Mouse (Mus musculus): ENCODE measurements around the gene Ocrl.

Gene Ocrl

DNA sequence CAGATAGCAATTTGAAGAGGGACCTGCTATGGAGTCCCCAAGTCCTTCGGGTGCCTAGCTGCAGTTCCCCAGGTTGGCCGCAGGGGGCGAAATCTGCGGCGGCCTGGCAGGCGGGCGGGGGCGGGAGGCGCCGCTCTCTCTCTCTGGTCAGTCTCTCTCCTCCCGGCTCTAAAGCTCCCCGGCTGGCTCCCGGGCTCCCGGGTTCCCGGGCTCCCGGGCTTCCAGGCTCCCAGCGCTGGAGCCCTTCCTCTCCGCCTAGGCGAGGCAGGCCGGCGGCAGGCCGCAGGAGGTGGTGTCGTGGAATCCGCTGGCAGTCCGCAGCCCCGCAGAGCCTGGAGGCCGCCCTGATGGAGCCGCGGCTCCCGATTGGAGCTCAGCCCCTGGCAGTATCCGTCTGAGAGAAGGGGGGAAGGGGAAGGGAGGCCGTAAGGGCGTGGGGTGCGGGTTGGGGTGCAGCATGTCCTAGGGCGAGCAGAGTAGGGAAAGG, at the start of gene Ocrl:
TSS of gene Ocrl (plus strand) at position 82 of the 487 bp plus-strand sequence.
- peak; percentile 70 for DNase-seq

DNA sequence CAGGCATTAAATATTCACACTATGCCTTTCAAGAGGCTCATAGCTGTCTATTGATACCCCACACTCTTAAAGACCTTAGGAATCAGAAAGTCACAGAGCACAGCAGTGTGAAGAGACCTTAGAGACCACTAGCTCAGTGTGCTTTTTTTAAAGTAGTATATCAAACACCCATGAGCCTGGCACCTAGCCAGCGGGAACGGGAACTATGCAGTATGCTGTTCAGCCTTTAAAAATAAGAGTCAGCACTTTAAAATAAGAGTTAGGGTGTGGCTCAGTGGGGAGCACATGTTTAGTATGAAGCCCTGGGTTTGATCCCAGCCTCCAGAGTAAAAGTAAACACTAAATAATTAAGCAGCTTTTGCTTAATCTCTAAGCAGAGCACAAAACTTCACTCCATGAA, 32.1 kb upstream of the Ocrl start:
- no peak for DNase-seq

DNA sequence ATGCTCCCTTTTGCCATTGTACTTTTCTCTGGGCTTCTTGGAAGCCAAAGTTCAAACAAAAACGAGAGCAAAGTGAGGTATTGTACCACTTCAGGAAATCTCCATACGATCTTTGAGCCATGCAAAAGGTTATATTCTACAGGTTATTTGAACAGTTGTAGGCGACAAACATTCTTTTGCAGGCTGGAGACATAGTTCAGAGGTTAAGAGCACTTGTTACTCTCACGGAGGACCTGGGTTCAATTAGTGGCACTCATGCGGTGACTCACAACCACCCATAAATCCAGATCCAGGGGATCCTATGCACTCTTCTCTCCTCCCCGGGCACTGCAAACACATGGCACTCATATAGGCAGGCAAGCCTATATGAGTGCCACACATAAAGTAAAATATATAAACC, 29.4 kb upstream of the Ocrl start:
- DNase-seq: no peak

DNA sequence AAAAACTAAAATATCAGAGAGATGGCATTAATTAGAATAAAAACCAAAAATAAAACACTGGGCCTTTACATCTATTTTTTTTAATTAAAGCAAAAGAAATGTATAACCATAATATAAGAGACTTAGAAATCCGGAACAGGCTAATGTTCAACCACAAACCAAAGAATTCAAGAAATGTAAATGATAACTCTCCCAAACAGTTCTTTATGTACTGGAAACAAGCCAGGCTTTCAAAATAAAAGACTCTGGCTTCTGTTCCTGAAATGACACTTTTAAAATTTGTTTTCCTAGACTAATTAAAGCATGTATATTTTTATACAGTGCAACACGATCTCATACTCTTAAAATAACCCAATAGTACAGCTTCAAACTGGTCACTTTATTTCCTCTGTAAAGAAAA, 24.8 kb upstream of the Ocrl start:
- no peak for DNase-seq

DNA sequence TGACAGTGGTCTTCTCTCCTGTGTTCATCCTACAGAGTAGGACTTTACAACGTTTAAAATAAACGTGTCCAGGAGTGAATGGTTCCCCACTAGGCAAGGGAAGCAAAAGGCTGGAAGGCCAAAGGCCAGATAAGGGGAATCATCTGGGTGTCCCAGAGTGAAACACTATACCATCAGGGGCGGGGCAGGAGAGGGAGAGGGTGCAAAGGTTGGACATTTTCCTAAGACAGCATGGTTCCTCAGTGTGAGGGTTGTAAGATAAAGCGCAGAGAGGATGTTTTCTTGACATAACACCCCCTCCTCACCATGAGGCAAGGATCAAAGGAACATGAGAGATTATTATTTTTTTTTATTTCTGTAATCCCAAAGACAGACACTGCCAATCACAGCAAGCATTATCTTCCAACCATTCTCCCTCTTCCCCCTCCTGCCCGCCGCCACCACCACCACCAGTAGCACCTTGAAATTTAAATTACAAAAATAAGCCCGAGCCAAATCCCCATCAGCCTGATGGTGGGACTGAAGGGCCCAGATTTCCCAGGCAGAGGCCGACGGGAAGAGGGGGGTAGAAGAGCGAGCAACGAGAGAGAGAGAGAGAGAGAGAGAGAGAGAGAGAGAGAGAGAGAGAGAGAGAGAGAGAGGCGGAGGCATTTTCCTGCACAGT, 20.8 kb upstream of the Ocrl start:
- no peak for DNase-seq

DNA sequence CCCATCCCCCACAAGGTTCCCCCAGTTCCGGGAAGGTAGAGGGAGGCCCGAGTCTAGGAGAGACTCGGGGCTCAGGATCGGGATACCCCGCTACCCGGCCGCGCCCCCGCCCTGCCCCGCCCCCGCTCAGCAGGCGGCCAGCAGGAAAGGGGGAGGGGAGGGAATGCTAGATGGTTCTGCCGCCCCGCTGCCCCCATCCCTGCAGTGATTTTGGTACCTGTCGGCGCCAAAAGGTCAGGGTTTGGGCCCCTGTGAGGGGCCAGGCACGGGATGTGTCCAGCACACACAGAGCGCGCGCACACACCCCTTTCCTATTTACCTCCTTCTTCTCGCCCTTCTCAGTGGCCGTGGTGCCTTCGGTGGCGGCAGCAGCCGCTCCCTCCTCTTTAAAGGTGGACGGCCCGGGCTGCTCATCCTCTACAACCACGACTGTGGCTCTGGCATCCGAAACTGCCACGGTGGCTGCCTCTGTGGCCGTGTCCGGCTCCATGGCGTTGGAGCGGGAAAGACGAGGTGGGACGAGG, 20.2 kb upstream of the Ocrl start:
- DNase-seq: peak; percentile 27

DNA sequence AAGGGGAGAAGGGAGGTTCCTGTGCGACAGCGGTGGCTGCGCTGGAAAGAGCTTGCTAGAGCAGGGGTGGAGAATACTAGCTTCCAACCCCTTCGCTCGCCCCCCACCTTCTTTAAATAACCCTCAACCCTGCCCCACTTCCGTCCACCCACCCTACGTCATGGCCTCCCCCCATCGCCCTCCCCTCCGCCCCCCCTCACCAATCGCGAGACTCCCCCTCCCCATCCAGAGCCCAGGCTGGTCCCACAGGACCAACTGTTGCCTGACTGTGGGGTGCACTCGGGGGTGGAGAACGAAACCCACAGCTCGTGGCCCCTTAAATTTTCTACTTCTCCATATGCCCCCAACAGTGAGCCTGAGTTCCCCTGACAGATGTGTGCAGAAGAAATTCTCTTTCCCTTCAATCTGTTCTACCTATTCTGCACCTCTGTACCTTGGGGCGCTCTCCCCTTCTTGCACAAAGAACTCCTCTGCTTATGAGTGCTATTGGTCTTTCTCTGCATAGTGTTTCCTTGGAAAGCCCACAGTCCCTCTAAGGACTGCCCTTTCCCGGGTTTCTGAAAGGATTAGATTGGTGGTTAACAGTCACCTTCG, 19.7 kb upstream of the Ocrl start, which contains the start of gene Smarca1:
TSS of gene Smarca1 (minus strand) at position 544 of the 594 bp plus-strand sequence.
- no peak for DNase-seq

DNA sequence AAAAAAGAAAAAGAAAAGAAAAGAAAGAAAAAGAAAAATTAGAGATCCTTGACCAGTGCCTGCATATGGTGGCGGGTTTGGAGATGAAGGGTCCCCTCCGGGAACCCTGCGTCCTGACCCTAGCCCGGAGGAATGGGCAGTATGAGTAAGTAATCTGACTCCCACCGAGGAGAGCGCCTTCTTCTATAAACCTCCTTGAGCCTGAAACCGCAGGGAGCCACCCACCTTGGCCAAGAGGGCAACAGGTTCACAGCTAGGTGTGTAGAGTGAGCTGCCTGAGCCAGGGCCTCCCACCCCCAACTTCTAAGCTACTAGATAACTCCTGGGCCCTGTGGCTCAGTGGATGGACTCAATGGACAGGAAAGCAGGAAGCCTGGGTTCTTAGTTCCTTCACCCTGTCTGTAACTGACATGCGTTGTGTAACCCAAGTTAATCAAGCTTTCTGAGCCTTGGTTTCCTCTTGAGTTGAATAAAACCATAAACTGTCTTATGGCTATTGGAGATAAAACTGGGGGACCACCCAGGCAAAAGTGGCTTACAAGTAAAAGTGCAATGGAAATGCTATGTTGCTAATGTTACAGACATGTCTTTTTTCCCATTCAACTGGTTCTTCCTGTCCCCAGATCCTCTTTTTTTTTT, 836 bp downstream of the Ocrl start:
- no peak for DNase-seq

DNA sequence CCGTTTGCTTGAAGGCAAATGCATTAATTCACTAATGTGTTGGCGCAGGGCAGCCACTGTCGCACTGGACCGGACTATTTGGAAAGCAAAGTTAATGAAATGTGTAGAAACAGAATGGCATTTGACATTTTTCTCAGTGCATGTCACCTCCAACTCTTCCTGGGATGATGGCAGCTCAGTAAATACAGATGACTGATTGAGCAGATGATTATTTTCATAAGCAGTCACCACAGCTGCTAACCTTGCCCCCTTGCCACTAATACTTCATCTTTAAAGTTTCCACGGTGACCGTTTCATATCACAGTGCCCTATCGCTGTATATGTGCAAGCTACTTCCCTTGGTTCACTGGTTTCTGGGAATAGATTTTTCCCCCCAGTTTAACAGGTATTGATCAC, 1.4 kb downstream of the Ocrl start:
- no peak for DNase-seq

DNA sequence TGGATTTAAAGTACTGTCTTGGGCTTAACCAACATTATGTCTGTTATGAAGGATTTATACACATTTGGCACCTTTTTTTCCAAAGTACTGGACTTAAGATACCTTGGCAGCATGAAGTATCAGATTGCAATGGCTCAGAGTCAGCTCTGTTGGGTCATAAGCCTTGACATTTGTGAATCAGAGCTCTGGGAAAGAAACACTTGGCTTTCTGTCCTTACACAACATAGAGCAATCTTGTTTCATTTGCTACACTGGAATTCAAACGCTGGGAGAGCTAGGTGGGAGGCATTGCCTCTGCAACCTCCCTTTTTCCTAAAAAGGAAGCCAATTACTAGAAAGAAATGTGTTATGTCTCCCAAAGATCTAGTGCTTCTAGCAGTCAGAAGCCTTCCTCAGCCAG, 4.6 kb downstream of the Ocrl start:
- DNase-seq: no peak

DNA sequence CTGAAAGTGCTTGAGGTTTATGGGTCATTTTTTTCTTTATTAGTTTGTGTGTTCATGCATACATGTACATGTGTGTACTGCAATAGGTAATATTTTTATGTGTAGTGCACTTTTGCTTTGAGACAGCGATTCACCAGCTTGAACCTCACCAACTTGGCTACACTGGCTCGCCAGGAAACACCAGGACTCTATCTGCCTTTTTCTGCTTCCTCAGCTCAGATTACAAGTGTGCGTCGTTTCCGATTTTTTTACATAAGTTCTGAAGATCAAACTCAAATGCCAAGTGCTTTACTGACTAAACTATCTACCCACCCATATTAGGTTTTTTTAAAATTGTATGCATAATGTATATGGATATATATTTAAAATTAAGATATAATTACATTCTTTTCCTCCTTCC, 8.4 kb downstream of the Ocrl start:
- no peak for DNase-seq

DNA sequence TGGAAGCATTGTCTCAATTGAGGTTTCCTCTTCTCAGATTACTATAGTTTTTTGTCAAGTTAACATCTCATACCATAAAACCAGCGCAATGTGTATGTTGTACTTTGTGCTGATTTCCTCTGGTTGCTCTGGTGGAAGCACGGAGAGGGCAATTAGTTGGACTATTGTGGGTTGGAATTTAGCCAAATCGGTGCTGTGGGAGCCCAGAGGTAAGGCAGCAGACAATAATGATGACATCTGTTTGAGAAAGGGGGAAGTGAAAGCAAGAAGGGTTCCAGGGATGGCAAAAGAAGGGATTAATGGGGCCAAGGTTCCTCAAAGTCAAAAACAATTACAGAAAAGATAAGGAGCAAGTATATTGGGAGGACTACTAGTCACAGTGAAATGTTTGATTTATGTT, 15.8 kb downstream of the Ocrl start:
- DNase-seq: no peak

DNA sequence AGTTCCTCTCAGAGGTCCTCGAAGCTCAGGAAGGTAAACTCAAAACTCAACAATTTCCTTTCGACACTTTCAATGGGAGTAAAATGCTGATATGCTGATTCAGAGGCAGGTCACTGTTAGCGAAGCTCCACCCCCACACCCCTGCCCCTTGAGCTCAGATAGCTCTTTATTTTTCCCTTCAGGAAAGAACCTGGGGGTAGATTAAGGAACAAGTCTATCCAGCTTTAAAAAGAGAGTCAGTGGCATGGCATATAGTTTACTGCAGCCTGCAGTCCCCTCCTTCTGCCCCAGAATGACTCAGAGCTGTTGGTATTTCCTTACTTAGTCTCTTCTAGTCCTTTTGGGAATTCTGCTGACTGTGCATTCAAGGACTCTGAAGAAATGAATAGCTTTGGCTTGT, 18.3 kb downstream of the Ocrl start:
- DNase-seq: no peak

DNA sequence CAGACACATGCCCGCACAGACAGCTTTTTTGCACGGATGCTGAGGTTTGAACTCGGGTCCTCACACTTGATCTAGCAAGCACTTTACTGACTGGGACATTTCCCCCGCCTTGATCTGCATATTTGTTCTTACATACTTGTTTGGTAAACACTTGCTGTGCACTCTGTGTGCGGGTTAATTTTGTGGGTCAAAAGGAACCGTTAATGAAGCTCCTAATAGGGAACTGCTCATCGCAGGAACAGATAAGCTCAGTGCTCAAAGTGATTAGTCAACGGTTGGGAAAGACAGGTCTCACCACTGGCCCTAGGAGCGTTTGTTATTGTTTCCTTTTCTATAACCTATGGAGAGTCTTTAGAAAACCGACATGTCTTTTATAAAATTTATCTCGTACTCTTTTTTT, 22.2 kb downstream of the Ocrl start:
- no peak for DNase-seq

DNA sequence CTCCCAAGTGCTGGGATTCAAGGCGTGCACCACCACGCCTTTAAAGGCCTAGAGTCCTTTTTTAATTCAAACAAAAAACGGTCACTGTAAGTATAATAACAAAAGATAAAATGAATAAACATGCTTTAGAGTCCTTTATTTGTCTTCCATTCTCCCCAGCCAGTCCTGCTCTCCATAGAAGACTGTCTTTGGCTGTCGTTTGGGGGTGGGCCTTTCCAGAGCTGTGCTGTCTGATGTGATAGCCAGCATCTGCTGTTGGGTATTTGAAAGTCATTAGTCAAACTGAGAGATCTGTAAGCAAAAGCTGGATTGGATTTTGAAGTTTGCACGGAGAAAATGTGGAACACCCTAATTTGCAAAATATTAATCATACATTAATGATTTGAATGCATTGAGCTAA, 24.7 kb downstream of the Ocrl start:
- DNase-seq: no peak

DNA sequence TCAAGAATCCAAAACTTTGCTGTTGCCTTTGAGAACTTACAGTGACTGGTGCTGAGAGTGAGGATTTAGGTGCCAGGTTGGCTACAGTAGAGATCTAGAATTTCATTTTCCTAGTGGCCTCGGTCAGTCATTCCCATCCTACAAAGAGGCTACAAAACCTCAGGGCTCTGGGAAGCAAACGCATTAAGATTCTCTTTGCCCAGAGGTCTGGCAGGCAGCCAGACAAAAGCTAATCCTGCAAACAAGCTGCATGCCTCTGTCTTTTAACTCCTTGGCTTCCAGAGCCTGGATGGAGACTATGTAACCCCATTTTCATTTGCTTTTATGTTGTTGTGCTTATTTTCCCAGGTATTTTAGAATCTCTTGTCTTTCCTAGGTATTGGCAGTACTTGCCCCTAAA, 25.6 kb downstream of the Ocrl start:
- DNase-seq: no peak

DNA sequence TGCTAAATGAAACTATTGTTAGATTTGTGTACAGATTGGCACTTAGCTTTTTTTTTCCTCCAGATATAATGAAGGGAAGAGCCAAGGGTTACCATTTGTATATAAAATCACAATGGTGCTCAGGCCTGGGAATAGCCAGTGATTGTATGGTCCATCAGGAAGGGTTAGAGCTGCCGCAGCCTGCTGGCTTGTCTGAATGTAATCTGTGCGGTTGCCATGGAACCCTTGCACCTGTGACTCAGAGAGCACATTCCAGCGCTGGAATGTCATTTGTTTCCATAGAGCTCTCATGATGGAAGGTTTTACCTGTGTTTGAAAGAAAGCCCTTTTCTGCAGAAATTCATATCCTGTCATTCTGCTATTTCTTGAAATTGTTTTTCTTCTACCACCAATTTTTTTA, 37.5 kb downstream of the Ocrl start:
- no peak for DNase-seq

DNA sequence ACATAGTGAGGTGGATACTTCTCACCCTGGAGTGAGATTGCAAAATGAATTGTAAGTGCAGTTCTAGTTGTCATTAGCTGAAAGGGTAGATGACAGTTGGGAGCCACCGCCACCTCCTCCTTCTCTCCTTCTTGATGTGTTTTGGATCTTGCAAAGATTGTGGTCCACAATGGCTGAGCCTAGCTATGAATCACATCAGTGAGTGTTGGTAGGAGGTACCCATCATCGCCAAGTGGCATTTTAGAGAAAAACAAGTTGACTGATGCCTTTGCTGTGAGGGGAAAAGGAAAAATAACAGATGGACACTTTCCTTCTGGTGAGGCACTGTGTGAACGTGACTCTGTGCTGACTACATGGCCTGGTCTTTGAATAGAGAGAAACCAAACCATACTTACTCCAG, 50.4 kb downstream of the Ocrl start:
- no peak for DNase-seq

DNA sequence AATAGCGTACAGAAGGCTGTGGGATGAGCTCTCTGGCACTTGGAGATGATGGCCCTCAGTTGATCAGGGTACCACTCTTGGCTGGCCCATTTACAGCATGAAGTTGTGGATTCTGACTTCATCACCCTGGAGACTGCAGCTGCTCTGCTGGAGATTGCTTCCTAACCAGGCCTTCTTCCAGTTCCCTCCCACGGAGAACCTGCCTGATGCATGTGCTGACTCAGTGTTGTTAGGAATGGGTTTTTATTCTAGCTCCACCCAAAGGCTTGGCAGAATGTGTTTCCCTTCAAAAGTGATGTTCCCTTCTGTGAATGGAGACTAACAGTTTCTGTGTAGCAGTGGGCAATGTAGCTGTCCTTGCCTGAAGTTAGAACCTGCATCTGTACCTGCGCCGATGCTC, 58.2 kb downstream of the Ocrl start:
- no peak for DNase-seq

DNA sequence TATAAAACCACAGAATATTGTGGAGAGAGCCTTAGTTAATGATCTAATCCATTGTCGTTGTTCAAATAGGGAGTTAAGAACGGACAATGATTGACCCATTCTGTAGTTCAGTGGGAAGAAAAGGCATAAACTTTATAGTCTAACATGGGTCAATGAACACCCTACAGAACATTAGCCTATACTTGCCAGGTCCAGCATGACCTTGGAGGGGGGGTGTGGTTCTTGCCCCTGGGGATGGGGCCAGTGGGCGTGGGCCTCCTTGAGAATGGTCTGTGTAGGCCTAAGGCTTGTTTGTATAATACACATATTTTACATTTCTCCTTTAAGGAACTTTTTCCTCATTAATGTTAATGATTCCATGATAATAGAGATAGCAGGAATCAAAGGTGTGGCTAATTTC, 58.7 kb downstream of the Ocrl start:
- DNase-seq: no peak

DNA sequence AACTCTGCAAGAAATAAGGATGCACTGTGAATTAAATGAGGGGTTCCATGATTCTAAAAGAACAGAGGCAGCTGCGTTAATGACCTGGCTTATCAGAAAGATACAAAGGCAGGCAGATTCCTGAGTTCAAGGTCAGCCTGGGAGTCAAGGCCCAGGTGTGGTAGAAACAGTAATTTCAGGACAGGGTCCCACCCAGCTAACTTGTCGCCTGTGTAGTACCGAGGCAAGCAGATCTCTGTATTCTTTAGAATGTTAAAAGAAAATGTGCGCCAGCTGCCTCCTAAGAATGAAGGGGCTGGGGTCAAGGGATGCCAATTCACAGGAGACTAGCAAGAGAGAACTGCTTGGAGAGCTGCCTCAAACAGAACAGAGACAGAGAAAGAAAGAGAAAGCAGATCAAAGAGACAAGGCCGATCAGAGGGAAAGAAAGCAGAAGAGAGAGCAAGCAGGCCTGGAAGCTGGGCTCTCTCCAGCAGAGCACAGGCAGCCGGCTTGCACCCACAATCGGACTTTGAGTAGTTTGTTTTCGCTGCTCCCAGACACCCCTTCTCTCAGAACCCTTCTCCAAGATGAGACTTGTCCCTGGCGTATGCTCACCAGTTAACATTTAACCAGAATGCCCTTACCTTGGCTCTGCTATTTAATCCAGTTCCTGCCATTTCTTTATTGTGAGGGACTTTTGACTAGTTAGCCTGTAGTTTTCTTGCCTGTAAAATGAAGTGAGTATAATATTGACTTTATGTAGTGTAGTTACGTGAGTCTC, 59.4 kb downstream of the Ocrl start:
- no peak for DNase-seq

DNA sequence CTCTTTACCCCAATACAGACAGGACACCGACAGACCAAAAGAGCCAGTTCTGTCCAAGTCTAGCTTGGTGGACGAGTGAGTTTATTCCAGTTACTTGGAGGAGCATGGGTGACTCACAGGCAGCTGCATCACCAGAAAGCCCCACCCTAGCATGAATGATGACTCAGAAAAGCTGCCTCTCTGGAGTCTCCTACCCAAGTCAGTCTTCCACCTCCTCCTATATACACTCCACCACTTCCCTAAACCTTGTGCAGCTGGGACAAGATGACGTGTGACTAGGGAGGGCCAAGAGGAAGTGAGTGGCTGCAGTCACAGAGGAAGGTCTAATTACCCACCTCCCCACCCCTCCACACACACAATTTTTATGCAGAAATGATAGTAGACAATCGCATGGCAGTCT, 64.4 kb downstream of the Ocrl start:
- no peak for DNase-seq

DNA sequence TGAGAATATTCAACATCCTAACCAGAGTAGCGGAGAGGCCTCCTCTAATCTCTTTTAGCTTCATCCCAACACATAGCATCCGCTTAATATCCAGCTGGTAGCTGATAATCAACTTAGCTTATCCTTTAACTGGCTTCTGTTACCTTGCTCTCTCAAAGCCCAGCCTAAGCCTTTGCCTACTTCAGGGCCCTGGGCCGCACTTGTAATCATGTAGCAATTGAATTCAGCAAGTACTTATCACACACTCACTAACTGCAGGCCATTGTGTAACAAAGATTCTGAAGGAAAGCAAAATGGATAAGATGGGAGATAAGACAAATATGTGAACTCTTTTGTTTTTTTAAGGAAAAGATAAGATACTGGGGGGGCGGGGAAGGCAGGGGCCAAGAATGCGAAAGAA, 64.9 kb downstream of the Ocrl start:
- no peak for DNase-seq

All from cerebellum, adult 8-10 months (tissue).